Mouse (Mus musculus) thymus, adult 2 months (tissue): ENCODE measurements around the gene Fxyd6. TPM values are rescaled to one million over a fixed set of nuclear protein-coding genes. Genes with fewer than 3 reads are reported as not detected.

Source experiments
- DNase-seq: peaks from one replicate; pipeline ENCODE4 v3.0.0; 2021
- H3K27ac ChIP-seq: fragments of 200-500 bp; 2 replicates; pipeline ENCODE4 v1.5.1; 2012; ENCODE audit warnings: low read length, control low read depth; ENCODE audit not compliant: control insufficient read depth, insufficient read depth
- H3K27me3 ChIP-seq: fragments of 200-500 bp; 2 replicates; pipeline ENCODE4 v1.6.1; 2012; ENCODE audit warnings: mild to moderate bottlenecking, low read length, moderate library complexity, mixed read lengths; ENCODE audit not compliant: control insufficient read depth, insufficient read depth
- H3K36me3 ChIP-seq: fragments of 200-500 bp; 2 replicates; pipeline ENCODE4 v1.6.1; 2012; ENCODE audit warnings: mild to moderate bottlenecking, low read length, moderate library complexity; ENCODE audit not compliant: control insufficient read depth, insufficient read depth
- H3K4me1 ChIP-seq: fragments of 200-500 bp; replicated peaks from 2 replicates; pipeline ENCODE4 v1.6.1; 2012; ENCODE audit warnings: low read length; ENCODE audit not compliant: control insufficient read depth, insufficient read depth
- H3K4me3 ChIP-seq: fragments of 200-500 bp; 2 replicates; pipeline ENCODE4 v1.5.1; 2012; ENCODE audit warnings: mild to moderate bottlenecking, low read length, control low read depth, moderate library complexity; ENCODE audit not compliant: control insufficient read depth, insufficient read depth
- CTCF ChIP-seq: fragments of 200-500 bp; IDR thresholded peaks from 2 replicates; pipeline ENCODE4 v1.5.1; 2012; ENCODE audit warnings: mild to moderate bottlenecking, control low read depth, low read length, moderate library complexity, borderline replicate concordance; ENCODE audit not compliant: control insufficient read depth, poor library complexity, insufficient read depth; ENCODE audit errors: extremely low read depth
- POLR2A ChIP-seq: fragments of 200-500 bp; IDR thresholded peaks from 2 replicates; pipeline ENCODE4 v1.6.1; 2012; ENCODE audit warnings: mild to moderate bottlenecking, low read length, control low read depth, moderate library complexity; ENCODE audit not compliant: control insufficient read depth, poor library complexity, insufficient read depth; ENCODE audit errors: extremely low read depth
- WGBS: fragments of 180-500 bp; shearing (Covaris S2); methylation state at CpG from one replicate; pipeline ENCODE4 v1.1.7; 2018; 5-methylcytosine and 5-hydroxymethylcytosine counted together
- polyA plus RNA-seq: library from polyadenylated mRNA; depleted of rRNA; stranded (reverse); fragments of >200 nt; gene quantifications from 2 replicates; pipeline ENCODE4 v1.2.3, GENCODE M21; 2012; rRNA removed

Fxyd6 gene
- polyA plus RNA-seq, result 5.4 and 8.9 TPM in 2 replicates

GRCm38 (mm10) chr9:45370117-45370561 lies at the start of gene Fxyd6:
Gene Fxyd6, plus strand, starts transcription at chr9:45370185.
- H3K36me3 ChIP-seq, result no peaks in the 10 kb centered on the region
- 3% methylated on average over 28 of the region's 28 CpGs for WGBS
- peak within 1 kb of the TSS; percentile 13; the same call in 1 of the 2 replicates for H3K4me3 ChIP-seq
- H3K27me3 ChIP-seq, result peaks cover 4% of the 10 kb centered on the region; the same call in 1 of the 2 replicates
- peaks cover 8% of the 10 kb centered on the region for H3K4me1 ChIP-seq
- TF ChIP-seq CTCF (no peak), POLR2A (no peak)
- peak; percentile 45 for DNase-seq
- H3K27ac ChIP-seq, result no peak within 1 kb of the TSS

GRCm38 (mm10) chr9:45321465-45321864 lies 48.5 kb upstream of the Fxyd6 start:
- no peaks in the 10 kb centered on the region for H3K36me3 ChIP-seq
- no peak for DNase-seq
- H3K27me3 ChIP-seq, result no peaks in the 10 kb centered on the region
- TF ChIP-seq CTCF (no peak), POLR2A (no peak)
- H3K4me3 ChIP-seq, result no peak overlapping the region
- WGBS, result 88% methylated on average over 6 of the region's 6 CpGs
- no peaks in the 10 kb centered on the region for H3K4me1 ChIP-seq
- no peak overlapping the region for H3K27ac ChIP-seq

GRCm38 (mm10) chr9:45321946-45322430 lies 48.0 kb upstream of the Fxyd6 start:
- DNase-seq, result no peak
- Histone ChIP-seq H3K27me3 (no peaks in the 10 kb centered on the region), H3K4me1 (no peaks in the 10 kb centered on the region), H3K36me3 (no peaks in the 10 kb centered on the region), H3K27ac (no peak overlapping the region), H3K4me3 (no peak overlapping the region)
- 79% methylated on average over 4 of the region's 4 CpGs for WGBS
- no peak for TF ChIP-seq POLR2A
- TF ChIP-seq CTCF, result no peak

GRCm38 (mm10) chr9:45326390-45326789 lies 43.6 kb upstream of the Fxyd6 start:
- Histone ChIP-seq H3K4me1 (no peaks in the 10 kb centered on the region), H3K27me3 (no peaks in the 10 kb centered on the region)
- WGBS, result 95% methylated on average over 9 of the region's 9 CpGs

GRCm38 (mm10) chr9:45328263-45328662 lies 41.7 kb upstream of the Fxyd6 start:
- TF ChIP-seq POLR2A, result no peak
- no peak for TF ChIP-seq CTCF
- no peak overlapping the region for H3K27ac ChIP-seq
- no peaks in the 10 kb centered on the region for H3K4me1 ChIP-seq
- H3K36me3 ChIP-seq, result no peaks in the 10 kb centered on the region
- H3K4me3 ChIP-seq, result no peak overlapping the region
- WGBS, result 94% methylated on average over 4 of the region's 4 CpGs
- DNase-seq, result no peak
- no peaks in the 10 kb centered on the region for H3K27me3 ChIP-seq

More at GRCm38 (mm10) chr9:45326390-45326789, 43.6 kb upstream of the Fxyd6 start:
- no peaks in the 10 kb centered on the region for H3K36me3 ChIP-seq
- H3K4me3 ChIP-seq, result no peak overlapping the region
- TF ChIP-seq POLR2A, result no peak
- no peak for TF ChIP-seq CTCF
- no peak overlapping the region for H3K27ac ChIP-seq
- DNase-seq, result no peak

GRCm38 (mm10) chr9:45329577-45329976 lies 40.4 kb upstream of the Fxyd6 start:
- TF ChIP-seq CTCF, result no peak
- no peak for TF ChIP-seq POLR2A
- DNase-seq, result no peak
- H3K4me1 ChIP-seq, result no peaks in the 10 kb centered on the region
- WGBS, result 83% methylated on average over 6 of the region's 6 CpGs
- no peak overlapping the region for H3K27ac ChIP-seq
- no peaks in the 10 kb centered on the region for H3K36me3 ChIP-seq
- H3K27me3 ChIP-seq, result no peaks in the 10 kb centered on the region
- H3K4me3 ChIP-seq, result no peak overlapping the region

- TF ChIP-seq CTCF, result no peak
- WGBS, result 81% methylated on average over 2 of the region's 2 CpGs
- H3K4me1 ChIP-seq, result no peaks in the 10 kb centered on the region
- no peak overlapping the region for H3K27ac ChIP-seq
- DNase-seq, result no peak
- H3K27me3 ChIP-seq, result no peaks in the 10 kb centered on the region
- no peaks in the 10 kb centered on the region for H3K36me3 ChIP-seq
- no peak overlapping the region for H3K4me3 ChIP-seq
Measured at GRCm38 (mm10) chr9:45337406-45337805, 32.6 kb upstream of the Fxyd6 start.
